Mouse (Mus musculus): ENCODE data around the gene Syt16.

Gene Syt16

DNA sequence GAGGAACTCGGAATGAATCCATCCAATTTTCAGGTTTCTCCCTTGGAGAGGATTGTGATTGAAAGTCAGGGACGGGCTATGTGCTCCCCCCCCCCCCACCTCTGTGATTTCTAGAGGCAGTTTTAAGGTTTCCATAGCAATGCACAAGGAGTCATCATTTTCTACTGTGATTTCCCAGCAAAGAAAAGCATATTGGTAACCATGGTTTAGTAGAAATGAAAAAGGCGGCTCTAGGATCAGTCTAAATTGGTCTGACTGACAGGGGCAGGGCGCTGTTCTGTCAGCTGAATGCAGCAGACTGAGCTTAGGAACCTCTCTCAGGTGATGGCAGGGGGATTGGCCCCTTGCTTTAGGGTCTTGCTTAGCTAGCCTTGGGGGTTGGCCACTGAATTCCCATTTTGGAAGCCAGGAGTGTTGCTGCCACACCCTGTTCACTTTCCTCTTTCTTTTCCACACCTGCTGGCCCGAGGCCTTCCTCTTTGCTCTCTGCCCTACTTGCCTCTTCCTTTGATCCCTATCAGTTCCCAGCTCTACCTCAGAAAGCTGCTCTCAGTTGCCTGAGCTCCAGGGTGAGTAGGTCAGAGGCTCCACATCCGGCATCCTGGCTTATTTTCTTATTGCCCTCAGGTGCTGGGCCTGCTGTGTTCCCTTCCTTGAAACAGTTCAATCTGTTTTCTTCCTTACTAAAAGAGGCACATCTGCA is 108.5 kb downstream of the Syt16 start:
- DNase-seq (ENCODE audit: low spot score): peak; percentile 20

DNA sequence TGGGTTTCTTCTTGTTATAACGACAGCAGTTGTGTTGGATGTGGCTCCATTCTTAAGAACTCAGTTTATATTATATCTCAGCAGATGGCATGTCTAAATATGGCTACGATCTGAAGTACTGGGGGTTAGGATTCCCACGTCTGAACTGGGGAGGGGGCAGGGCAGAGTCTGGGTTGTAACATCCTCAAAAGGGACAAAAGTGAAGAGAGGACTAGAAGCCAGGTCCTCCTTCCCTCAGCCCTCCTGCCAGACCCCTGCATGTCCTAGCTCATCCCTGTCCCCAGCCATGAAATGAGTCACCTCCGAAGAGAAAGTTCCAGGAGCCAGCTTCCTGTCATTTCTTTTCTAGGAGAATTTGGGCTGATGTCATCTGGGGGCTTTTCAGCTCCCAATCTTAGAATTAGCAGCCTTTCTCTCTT is 111.2 kb downstream of the Syt16 start:
- DNase-seq (ENCODE audit: low spot score): no peak

DNA sequence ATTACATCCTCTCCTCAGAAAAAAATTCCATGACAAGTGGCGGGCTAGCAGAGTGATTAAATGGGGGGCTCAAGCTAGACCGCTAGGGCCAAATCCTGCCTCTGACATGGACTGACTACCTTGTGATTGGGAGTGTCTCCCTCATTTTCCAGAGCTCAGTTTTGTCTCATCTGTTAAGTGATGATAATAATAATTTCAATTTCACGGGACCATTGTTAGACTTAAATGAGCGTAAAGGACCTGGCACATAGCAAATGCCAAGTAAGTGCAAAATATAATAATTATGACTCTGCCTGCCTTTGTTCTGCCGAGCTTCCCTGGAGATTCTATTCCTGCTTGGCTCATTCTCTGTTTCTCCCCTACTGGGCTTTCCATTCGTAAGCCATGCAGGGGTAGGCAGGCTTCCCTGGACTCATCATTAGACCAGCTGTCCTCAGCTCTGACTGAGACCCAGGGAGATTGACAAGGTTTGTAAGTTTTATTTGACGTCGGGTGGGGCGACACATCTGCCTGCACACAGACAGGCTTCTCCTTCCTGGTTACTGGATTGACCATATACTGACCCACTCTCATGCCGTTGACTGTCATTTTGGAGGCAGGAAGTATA is 112.1 kb downstream of the Syt16 start:
- DNase-seq (ENCODE audit: low spot score): no peak

DNA sequence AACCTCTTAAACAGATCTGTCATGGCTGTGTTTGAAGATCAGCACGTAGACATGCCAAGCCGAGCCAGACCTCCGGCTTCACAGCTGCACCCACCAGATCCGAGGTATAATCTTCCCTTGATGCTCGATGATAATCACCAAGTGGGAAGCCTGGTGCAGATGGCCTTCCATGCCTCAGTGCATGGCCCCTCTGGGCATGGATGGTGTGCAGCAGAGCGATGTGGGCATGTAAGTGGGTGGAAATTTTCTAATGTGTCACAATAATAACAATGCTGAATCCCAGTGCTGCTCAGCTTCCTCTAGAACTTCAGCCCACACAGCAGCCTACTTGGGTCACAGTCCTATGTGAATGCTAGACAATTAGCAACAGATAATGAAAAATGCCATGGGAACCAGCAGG is 119.4 kb downstream of the Syt16 start:
- DNase-seq (ENCODE audit: low spot score): no peak

DNA sequence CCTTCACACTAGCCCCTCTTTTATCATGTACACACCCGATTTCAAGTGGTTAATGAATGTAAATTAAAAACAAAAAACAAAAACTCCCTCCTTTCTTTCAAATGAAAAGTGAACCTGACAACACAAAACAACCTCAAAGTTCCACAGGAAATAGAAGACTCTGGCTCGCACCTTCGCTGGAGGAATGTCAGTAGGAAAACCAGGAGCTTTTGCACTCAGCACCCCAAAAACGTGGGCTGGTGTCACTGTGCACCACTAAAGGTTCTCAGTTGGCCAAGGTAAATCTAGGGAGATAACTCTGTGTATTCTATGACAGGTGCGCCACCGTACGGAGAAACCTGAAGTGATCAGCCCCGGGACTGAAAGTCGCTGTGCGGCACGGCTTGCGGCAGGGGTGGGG is 128.3 kb downstream of the Syt16 start:
- no peak for DNase-seq (ENCODE audit: low spot score)

DNA sequence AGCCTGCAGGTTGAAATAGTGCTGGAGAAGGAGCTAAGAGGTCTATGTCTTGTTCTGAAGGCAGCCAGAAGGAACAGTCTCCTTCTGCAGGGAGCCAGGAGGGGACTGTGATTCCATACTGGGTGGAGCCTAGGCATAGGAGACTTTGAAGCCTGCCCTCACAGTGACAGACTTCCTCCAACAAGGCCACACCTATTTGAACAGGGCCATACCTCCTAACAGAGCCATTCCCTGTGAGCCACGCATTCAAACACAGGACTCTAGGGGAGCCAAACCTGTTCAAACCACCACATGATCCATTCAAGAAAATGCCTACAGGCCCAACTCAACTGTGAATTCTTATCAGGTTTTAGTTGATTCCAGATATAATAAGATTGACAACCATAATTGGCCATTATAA is 130.8 kb downstream of the Syt16 start:
- no peak for DNase-seq (ENCODE audit: low spot score)

DNA sequence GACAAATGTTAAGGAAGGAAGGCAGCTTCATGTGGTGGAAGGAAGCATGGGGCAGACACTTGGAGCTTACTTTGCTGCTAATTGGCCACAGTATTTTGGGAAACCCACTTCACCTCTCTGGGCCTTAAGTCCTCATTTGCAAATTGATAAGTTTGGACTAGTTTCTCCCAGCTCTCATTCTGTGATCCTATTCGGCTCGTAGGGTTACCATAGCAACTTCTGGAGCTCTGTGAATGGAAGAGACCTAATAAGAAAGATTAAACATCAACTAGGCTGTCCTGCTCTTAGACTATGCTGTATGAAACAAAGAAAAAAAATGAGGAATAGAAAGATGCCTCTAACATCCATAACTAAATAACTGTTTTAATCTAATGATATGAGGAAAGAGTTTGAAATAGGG is 134.3 kb downstream of the Syt16 start:
- no peak for DNase-seq (ENCODE audit: low spot score)

DNA sequence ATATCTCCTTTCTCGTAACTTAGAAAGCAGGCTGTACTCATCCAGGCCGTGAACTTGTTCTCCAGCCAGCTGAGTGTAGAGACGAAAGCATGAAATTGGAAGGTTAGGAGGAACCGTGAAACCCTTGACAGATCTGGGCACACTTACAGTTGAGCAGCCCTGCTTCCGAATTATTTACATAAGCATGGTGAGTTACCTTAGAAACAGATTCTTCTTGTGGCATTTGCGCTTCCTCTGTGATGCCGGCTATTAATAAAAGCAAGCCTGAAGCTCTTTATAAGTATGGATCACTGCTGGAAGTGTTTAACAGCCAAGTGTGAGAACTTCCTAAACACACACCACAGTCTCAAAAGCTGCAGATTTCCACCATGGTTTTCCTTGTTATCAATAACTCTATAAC is 144.7 kb downstream of the Syt16 start:
- DNase-seq (ENCODE audit: low spot score): no peak

DNA sequence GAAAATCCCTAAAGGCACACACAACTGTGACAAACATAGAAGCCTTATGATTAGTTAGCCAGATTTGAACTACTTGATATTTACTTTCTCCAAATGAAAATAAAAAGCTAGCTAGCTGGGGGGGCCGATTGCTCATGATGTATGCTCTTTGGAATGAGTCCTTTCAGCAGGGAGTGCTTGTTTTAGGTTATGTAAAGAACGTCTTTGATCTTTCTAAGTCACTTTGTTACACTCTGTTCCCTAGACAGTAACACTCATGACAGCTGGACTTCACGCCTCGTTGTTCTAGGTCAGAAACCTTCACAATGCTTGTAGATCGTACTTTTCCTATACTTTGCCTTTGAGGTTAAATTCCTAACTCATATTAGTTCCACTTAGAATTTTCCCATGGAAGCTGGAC is 146.9 kb downstream of the Syt16 start:
- no peak for DNase-seq (ENCODE audit: low spot score)

DNA sequence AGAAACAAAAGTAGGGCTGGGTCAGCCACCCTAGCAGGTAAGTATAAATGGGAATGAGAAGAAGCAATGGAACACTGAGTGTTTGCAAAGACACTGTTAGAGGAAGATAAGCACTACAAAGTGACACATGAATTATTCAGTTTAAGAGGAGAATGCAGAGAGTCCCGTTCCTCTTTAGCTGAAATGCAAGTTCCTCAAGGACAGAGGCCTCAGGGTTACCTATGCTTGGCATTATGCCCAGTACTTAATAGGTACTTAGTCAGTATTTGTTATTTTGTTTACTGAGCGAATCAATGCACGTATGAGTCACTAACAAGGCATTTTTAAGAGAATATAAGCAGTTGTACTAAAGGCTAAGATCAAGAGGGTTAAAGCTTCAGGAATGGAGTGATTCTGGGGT is 163.3 kb downstream of the Syt16 start:
- DNase-seq (ENCODE audit: low spot score): no peak

DNA sequence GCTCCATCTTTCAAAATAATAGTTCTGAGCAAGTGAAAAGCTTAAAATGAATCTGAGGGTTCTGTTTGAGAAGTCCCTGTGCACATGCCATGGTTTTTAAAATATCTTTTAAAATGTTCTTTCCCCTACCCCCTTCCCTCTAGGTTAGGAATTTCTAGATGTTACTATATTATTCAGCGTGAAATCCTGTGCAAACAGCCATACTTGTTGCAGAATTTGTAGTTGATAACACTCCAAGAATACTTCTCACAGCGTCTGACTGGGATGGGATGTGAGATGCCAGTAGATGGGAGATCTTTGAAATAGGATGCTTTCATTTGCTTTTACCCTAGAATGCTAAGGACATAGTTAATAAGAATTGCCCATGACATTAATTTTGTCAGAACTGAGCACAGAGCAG is 165.6 kb downstream of the Syt16 start:
- no peak for DNase-seq (ENCODE audit: low spot score)

DNA sequence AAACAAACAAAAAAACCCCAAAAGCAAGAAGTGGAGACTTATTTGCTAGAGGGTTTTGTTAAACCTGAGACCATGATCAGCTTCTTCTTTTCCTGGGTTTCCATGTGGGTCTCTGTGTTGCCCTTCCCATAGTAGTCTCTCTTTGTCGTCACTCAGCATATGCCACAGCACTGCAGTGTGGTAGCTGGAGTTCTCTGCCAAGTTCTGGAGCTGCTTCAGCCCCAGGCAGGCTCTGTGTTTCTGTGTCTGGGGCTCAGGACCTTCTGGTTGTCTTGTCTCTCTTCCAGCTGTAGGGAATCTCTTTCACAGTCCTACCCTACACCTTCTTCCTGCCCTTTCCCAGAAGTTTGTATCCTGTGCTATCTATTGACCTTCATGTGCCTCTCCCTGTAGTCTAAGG is 173.8 kb downstream of the Syt16 start:
- no peak for DNase-seq (ENCODE audit: low spot score)

DNA sequence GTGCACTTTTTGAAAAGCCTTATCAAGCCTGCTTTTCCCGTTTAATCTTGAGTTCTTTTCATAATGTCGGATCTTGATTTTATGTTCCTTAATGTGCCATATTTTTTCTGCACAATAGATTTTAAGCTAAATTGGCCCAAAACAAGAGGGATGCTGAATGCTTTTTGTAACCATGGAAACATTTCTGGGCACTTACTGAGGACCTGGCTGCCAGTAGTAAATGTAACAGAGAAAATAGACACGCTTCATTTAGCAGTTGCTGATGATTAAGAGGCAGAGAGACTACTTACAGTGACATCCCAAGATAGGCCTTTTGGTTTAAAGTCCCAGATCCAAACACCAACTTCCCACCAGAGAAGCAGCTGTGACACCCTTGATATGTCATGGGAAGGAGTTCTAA is 176.4 kb downstream of the Syt16 start:
- no peak for DNase-seq (ENCODE audit: low spot score)

DNA sequence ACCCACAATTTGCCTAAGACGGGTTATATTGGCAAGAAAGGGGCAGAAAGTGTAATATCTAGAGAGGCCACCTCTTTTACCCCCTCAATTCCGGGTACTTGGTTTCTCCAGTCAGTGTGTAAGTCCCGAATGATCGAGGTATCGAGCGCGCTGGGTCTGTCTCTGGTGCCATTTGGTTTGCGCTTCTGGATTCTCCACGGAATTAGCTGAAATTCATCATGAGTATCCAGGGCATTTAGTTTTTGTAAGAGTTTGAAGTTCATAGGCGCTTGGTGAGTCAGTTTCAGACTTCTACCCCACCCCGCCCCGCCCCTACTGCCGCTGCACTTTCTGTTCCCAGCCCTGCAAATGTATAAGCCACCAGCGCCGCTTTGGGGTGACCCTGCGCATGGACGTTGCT is 187.1 kb downstream of the Syt16 start:
- DNase-seq (ENCODE audit: low spot score): no peak

DNA sequence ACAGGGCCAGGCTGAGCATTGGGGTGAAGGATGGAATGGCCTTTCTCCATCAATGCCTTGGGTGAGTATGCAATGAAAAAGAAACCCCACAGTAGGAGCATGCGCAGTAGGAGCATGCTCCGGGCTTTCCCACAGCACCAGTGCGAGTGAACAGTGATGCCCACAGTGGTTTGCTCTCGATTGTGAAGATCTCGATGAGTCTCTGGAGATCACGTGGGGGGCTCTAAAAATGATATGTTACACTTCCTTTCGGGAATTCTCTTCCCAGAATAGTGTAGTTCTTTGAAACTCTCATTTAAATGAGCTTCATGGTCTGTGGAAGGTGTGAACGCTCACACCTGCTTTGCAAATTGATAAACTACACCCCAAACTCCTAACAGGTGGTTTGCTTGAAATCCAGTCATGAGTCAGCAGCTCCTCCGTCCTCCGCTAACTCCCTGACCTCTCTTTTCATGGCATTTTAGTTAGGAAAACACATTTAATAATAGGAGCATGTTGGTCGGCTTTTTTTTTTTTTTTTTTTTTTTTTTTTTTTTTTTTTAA is 190.9 kb downstream of the Syt16 start:
- no peak for DNase-seq (ENCODE audit: low spot score)

DNA sequence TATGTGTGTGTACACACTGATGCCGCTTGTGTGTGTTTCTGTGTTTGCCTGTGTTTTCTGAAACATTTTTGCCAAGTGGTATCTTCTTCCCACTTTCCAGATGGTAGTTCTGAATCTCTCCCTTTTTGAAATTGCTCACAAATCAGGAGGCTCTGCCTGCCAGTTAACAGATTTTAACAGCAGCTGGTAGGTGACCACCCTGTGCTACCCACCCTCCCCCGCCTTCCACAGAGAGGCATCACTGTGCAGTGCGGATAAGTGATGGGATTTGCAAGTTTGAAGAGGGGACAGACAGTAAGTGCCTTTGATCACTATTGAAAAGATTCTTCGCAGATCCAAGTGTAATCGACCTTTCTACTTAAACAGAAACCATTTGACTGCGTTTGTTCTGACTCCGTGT is 191.4 kb downstream of the Syt16 start:
- no peak for DNase-seq (ENCODE audit: low spot score)

DNA sequence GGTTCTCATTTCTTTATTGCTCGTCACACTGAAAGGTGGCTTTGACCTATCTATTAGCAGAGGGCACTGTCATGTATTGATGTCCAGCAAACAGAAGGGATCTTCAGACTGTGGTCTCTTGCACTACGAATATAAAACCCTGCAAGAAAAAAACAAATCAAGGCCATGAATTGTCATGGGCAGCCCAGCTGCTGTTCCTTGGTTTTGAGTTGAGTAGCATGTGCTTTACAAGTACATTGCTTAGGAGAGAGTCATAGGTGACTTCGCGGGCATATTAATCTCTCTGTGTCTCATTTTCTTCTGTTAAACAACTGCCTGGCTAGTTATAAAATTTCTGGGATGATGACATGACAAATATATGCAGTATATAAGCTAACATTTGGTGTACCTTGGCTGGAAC is 192.4 kb downstream of the Syt16 start:
- no peak for DNase-seq (ENCODE audit: low spot score)

DNA sequence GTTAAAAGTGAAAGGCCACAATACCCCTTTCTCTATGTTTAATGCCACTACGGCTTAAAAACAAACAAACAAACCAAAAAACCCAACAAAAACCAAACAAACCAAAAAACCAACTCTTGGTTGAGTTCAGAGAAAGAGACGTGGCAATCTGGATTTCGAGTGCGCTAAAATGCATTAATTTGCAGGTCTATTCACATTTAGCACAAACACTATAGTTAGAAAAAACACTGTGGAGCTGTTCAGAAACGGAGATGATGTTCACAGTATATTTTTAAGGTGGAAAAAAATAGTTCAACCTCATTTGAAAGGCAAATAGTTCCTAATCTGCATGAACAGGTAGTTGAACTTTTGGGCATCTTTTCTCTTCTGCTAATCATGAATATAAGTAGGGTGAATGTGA is 192.8 kb downstream of the Syt16 start:
- DNase-seq (ENCODE audit: low spot score): no peak

DNA sequence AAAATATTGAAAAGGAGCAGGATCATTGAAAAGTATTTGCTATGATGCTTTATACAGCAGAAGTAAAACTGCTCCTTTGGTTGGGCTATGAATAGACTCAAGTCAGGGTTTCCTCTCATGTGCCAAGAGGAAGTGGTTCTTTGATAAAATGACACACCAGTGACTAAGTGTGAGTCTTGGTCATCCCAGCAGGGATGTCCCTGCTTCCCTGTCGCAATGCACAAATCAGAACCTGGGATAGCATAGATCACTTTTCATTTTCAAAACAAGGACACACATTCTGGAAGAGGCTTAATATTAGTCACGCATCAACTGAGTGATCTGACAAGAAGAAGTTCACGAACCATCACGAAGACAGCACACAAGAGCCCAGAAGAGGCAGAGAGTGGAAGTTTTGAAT is 195.1 kb downstream of the Syt16 start:
- DNase-seq (ENCODE audit: low spot score): no peak

DNA sequence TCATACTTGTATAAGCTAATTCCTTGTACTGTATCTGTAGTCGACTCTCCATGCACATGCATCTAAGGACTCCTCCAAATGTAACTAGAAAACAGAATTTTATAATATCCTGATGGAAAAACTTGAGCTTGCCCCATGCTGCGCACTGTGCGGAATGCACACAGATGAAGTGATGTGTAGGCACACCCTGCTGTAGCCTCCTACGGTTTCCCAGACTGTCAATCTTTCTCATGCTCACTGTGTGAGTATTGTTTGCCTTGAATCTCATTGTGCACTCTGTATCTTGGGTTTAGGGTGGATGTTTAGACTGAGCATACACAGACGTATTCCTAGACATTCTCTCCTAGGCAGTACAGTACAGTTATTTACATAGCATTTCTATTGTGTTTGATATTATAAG is 203.9 kb downstream of the Syt16 start:
- DNase-seq (ENCODE audit: low spot score): no peak

DNA sequence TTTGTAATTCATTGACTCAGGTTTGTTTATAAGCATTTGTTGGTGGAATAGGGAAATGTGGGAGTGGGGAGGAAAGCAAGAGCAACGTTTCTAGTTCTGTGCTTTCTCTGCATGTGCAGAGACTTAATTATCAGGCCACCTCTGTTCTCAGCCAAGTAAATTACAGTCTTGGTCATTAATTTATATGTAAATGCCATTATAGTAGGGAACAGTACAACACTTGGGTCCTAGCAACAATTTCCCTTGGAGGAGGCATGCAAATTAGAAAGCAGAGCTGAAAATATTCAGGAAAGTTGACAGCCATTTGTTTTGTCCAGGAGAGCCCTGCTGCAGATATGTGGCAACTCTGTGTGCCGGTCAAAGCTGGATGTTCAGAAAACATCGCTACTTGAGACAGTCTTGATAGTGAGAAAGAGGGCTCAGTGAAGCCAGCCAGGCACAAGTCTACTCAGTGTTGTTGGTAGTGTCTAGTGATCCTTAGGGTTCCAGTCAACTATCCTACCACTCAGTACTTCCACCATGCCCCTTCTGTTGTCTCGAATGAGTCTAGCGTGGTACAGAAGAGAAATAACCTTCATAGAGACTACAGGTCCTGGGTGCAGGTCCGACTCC is 205.1 kb downstream of the Syt16 start:
- DNase-seq (ENCODE audit: low spot score): no peak

DNA sequence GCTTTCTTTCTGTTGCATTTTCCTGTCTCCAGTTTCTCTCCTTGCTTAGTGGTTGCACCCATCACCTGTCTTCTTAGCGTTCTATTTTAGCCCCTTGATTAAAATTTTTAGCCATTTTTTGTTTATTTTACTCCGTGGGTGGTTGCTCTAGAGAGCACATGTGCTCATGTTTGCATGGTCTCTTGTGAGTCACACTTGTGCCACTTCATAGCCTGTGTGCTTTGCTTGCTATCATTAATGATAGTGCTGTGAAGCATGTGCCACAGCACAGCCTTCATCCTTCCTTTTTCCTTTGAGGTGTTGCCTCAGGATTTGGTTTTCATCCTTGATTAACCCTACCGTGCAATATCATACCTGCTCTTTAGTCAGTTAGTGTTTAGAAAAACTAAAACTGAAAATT is 214.7 kb downstream of the Syt16 start:
- no peak for DNase-seq (ENCODE audit: low spot score)

DNA sequence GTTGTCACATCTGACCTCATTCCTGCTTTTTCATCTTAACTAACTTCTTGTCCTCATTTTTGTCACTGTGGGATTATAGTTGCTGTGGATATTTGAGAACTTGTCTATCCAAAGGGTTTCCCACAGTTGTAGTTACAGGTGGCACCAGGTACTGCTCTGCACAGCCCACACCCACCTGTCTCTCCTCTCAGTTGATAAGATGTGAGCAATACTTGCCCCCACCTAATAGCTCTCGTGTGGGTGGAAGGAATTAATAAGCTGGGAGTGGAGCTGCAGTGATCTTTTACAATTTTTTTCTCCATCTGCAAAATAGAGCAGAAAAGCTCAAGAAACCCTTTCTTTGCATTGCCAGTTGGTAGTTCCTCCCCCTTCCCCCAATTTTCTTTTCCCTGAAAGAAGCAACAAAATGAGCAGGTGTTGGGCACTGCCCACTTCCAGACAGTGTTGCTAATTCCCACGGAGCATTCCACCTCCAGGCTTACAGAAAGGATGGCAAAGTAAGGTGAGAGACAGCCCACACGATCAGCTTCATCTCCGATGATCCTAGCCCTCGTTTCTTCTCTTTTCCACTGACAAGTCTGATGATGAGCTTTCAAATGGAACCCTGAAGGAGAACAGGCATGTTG is 218.8 kb downstream of the Syt16 start:
- DNase-seq (ENCODE audit: low spot score): no peak

Measured in urinary bladder, postnatal 14 days (tissue).